Mouse (Mus musculus) neural tube, embryonic 13.5 days (tissue): ENCODE data around the gene Nhp2. TPM values are rescaled to one million over a fixed set of nuclear protein-coding genes. Genes with fewer than 3 reads are reported as not detected.

Source experiments
- polyA plus RNA-seq: library from polyadenylated mRNA; unstranded; fragments of >200 nt; fragmentation: Nextera tagmentation; extraction: Ambion mirVana; gene quantifications from 2 replicates; pipeline ENCODE4 v1.2.1, GENCODE M21; 2015

The Nhp2 gene
- polyA plus RNA-seq, 1 experiment from 2014 or later: 106 TPM

Other genes with a start within 250 kb of the Nhp2 start
- gene Phykpl, start 35.0 kb upstream of the Nhp2 start, polyA plus RNA-seq: 9.9 and 10.2 TPM in 2 replicates
- gene Hnrnpab, start 12.9 kb upstream of the Nhp2 start, polyA plus RNA-seq: 421 and 434 TPM in 2 replicates
- gene Rmnd5b, start 16.2 kb downstream of the Nhp2 start, polyA plus RNA-seq: 71.8 and 74.5 TPM in 2 replicates
- 14.1 and 15.2 TPM in 2 replicates for gene N4bp3, start 31.1 kb downstream of the Nhp2 start, polyA plus RNA-seq
- gene D930048N14Rik, start 31.2 kb downstream of the Nhp2 start, polyA plus RNA-seq: 0.64 and 0.96 TPM in 2 replicates
- 125 and 136 TPM in 2 replicates for gene 0610009B22Rik, start 69.1 kb downstream of the Nhp2 start, polyA plus RNA-seq
- gene Sec24a, start 143.9 kb downstream of the Nhp2 start, polyA plus RNA-seq: 14.7 and 17.3 TPM in 2 replicates
- 200 and 212 TPM in 2 replicates for gene Sar1b, start 144.0 kb downstream of the Nhp2 start, polyA plus RNA-seq
- 0.33 and 0.46 TPM in 2 replicates for gene Jade2, start 237.9 kb downstream of the Nhp2 start, polyA plus RNA-seq